ENCODE assay signal across 8 mouse cellular contexts in genomic region chr11:99230261-99231048, GRCm38 (mm10). TPM values are rescaled to one million over a fixed set of nuclear protein-coding genes. Genes with fewer than 3 reads are reported as not detected.
DNase-seq lines count a peak whose midpoint lies in the region; ATAC-seq and TF ChIP-seq lines count a peak whose summit lies in the region.

Smarce1 (minus strand) TSS chr11:99231017.

- H3K9me3 ChIP-seq in heart, embryonic 12.5 days (replicated peaks) = no peaks in the 10 kb centered on the region
- H3K9me3 ChIP-seq in kidney, postnatal 0 days (replicated peaks; ENCODE audit: low read length) = no peaks in the 10 kb centered on the region
- no peaks in the 10 kb centered on the region for H3K9me3 ChIP-seq in liver, embryonic 11.5 days (ENCODE audit: control insufficient read depth, low read length)

- peak within 1 kb of the TSS; percentile 40 for H3ac ChIP-seq in myocyte (ENCODE audit: control insufficient read depth, insufficient read length)

- no peak for TF ChIP-seq CTCF in kidney, postnatal 0 days (IDR thresholded peaks at IDR 0.05; ENCODE audit: low read depth)

- H3K4me2 ChIP-seq in heart, embryonic 12.5 days = peak within 1 kb of the TSS; percentile 77
- H3K4me2 ChIP-seq in kidney, postnatal 0 days (ENCODE audit: low read length) = peak within 1 kb of the TSS; percentile 59
- H3K4me2 ChIP-seq in liver, embryonic 11.5 days = peak within 1 kb of the TSS; percentile 94
- peak within 1 kb of the TSS; percentile 89 for H3K4me2 ChIP-seq in myocyte (ENCODE audit: low read depth)

- H3K4me3 ChIP-seq in brown adipose tissue, adult 24 weeks (ENCODE audit: insufficient read depth, low read depth, low read length) = peak within 1 kb of the TSS; percentile 100
- peak within 1 kb of the TSS; percentile 92 for H3K4me3 ChIP-seq in heart, embryonic 12.5 days
- H3K4me3 ChIP-seq in kidney, postnatal 0 days (replicated peaks; ENCODE audit: low read depth, low read length) = peak within 1 kb of the TSS; percentile 94
- H3K4me3 ChIP-seq in liver, embryonic 11.5 days (ENCODE audit: low read depth, low read length) = peak within 1 kb of the TSS; percentile 92
- peak within 1 kb of the TSS; percentile 84 for H3K4me3 ChIP-seq in myocyte

- peak within 1 kb of the TSS; percentile 85 for H3K27ac ChIP-seq in brown adipose tissue, adult 24 weeks (replicated peaks; ENCODE audit: low read depth, low read length)
- H3K27ac ChIP-seq in heart, embryonic 12.5 days (ENCODE audit: poor library complexity, severe bottlenecking) = peak within 1 kb of the TSS; percentile 96
- H3K27ac ChIP-seq in kidney, postnatal 0 days = peak within 1 kb of the TSS; percentile 99
- peak within 1 kb of the TSS; percentile 96 for H3K27ac ChIP-seq in liver, embryonic 11.5 days (ENCODE audit: low read depth, low read length)

- DNase-seq in kidney, postnatal 0 days (ENCODE audit: low spot score) = peak; percentile 87
- peak; percentile 89 for DNase-seq in liver, embryonic 11.5 days (ENCODE audit: low spot score)
- DNase-seq in spleen, postnatal 4 days (ENCODE audit: low spot score in 2 of 2) = peak; percentile 80 to 93

- no peaks in the 10 kb centered on the region for H3K4me1 ChIP-seq in brown adipose tissue, adult 24 weeks (ENCODE audit: control insufficient read depth, insufficient read depth, insufficient read length, low read length)
- peaks cover 15% of the 10 kb centered on the region for H3K4me1 ChIP-seq in heart, embryonic 12.5 days (replicated peaks)
- H3K4me1 ChIP-seq in kidney, postnatal 0 days (replicated peaks; ENCODE audit: insufficient read depth, low read length) = 0 out of 2 replicates have a peak, but pooled peaks cover 6% of the 10 kb centered on the region
- H3K4me1 ChIP-seq in liver, embryonic 11.5 days (replicated peaks; ENCODE audit: control insufficient read depth, insufficient read depth, low read length) = peaks cover 22% of the 10 kb centered on the region

- TF ChIP-seq POLR2A in myocyte (IDR thresholded peaks at IDR 0.05; ENCODE audit: insufficient read length, low read depth) = peak; percentile 59

- under 1% methylated on average over 85 of the region's 87 CpGs for WGBS in heart, embryonic 12.5 days
- WGBS in kidney, postnatal 0 days = under 1% methylated on average over 86 of the region's 87 CpGs
- WGBS in liver, embryonic 11.5 days = under 1% methylated on average over 87 of the region's 87 CpGs

- no peaks in the 10 kb centered on the region for H3K27me3 ChIP-seq in heart, embryonic 12.5 days (replicated peaks)
- no peaks in the 10 kb centered on the region for H3K27me3 ChIP-seq in kidney, postnatal 0 days (ENCODE audit: insufficient read depth, low read length)
- H3K27me3 ChIP-seq in liver, embryonic 11.5 days (replicated peaks; ENCODE audit: control insufficient read depth, insufficient read depth, low read length) = no peaks in the 10 kb centered on the region
- no peaks in the 10 kb centered on the region for H3K27me3 ChIP-seq in myocyte (ENCODE audit: control insufficient read depth, insufficient read depth, insufficient read length)

- H3K36me3 ChIP-seq in heart, embryonic 12.5 days = peaks cover 21% of the 10 kb centered on the region
- H3K36me3 ChIP-seq in kidney, postnatal 0 days (ENCODE audit: insufficient read depth, low read length) = peaks cover 7% of the 10 kb centered on the region
- H3K36me3 ChIP-seq in liver, embryonic 11.5 days (ENCODE audit: control insufficient read depth, insufficient read depth, low read length) = peaks cover 10% of the 10 kb centered on the region; the same call in 1 of the 2 replicates
- H3K36me3 ChIP-seq in myocyte (ENCODE audit: control insufficient read depth, insufficient read depth) = peaks cover 17% of the 10 kb centered on the region

- H3K79me2 ChIP-seq in myocyte (ENCODE audit: control insufficient read depth, insufficient read depth) = peaks cover 45% of the 10 kb centered on the region

- peak within 1 kb of the TSS; percentile 98 for H3K9ac ChIP-seq in heart, embryonic 12.5 days
- peak within 1 kb of the TSS; percentile 97 for H3K9ac ChIP-seq in kidney, postnatal 0 days (ENCODE audit: low read depth, low read length)
- peak within 1 kb of the TSS; percentile 94 for H3K9ac ChIP-seq in liver, embryonic 11.5 days (ENCODE audit: low read depth, low read length)

- peak; percentile 87 for ATAC-seq in CD4-positive, CD25-positive, alpha-beta regulatory T cell, adult 4 months
- ATAC-seq in erythroid progenitor cell, adult 5-6 weeks (replicated peaks; ENCODE audit: low FRiP score, poor library complexity, severe bottlenecking) = peak; percentile 78
- peak; percentile 91 for ATAC-seq in heart, embryonic 12.5 days (ENCODE audit: insufficient number of reproducible peaks, low FRiP score)
- ATAC-seq in kidney, postnatal 0 days (replicated peaks; ENCODE audit: low FRiP score, low read depth) = peak; percentile 84
- peak; percentile 86 for ATAC-seq in liver, embryonic 11.5 days (replicated peaks; ENCODE audit: low FRiP score)

TF ChIP-seq in myocyte, 11 proteins besides CTCF, POLR2A, EP300 and RAD21:
- peak; percentile 51 for TF ChIP-seq POLR2AphosphoS2 (IDR thresholded peaks at IDR 0.05; ENCODE audit: insufficient read length, low read depth)
- peak in 1 of 3 experiments; percentile 3 for TF ChIP-seq MYOG (IDR thresholded peaks at IDR 0.05; ENCODE audit: control insufficient read depth in 1 of 3, insufficient read depth in 1 of 3, insufficient read length in 2 of 3, low read depth in 2 of 3)
- no peak for TF ChIP-seq TCF3 (IDR thresholded peaks at IDR 0.05; ENCODE audit: insufficient read length, low read depth)
TF ChIP-seq in myocyte: peak in this region for 2.

RNA-seq across cellular contexts. Expression of gene Smarce1, which starts in this region (rescaled TPM):
- polyA plus RNA-seq in CD4-positive, CD25-positive, alpha-beta regulatory T cell, adult 4 months (2017; shearing (Covaris generic)) = 100 to 1,000 TPM; 179 to 201 TPM
- polyA plus RNA-seq in brown adipose tissue, adult 24 weeks (2012; ENCODE audit: insufficient read depth, insufficient read length, missing spikeins) = 36.8 and 51.0 TPM in 2 replicates
- total RNA-seq in erythroid progenitor cell, adult 5-6 weeks (2015; ENCODE audit: low replicate concordance) = 70.0 and 96.9 TPM in 2 replicates
- total RNA-seq in erythroid progenitor cell, adult 5-6 weeks (2017; ENCODE audit: low replicate concordance) = 122 and 232 TPM in 2 replicates
- 178 and 181 TPM in 2 replicates for polyA plus RNA-seq in heart, embryonic 12.5 days (2016; fragmentation: Nextera tagmentation; extraction: Ambion mirVana)
- 154 and 196 TPM in 2 replicates for polyA plus RNA-seq in kidney, postnatal 0 days (2015; fragmentation: Nextera tagmentation; extraction: Ambion mirVana)
- polyA plus RNA-seq in liver, embryonic 11.5 days (2014; fragmentation: Nextera tagmentation; extraction: Ambion mirVana) = 145 and 150 TPM in 2 replicates
- 90.3 TPM for polyA plus RNA-seq in myocyte (2012; fragmentation: generic; extraction: Trizol)

Comparison
In these comparisons a context has a peak if more than half of its experiments do, and no peak if none do; other contexts are left out.
1. Peak in every context shown above with its lines: DNase-seq, ATAC-seq, H3K4me3 ChIP-seq and H3K27ac ChIP-seq.